Mouse (Mus musculus) heart, postnatal 0 days (tissue): ENCODE measurements at regions not wholly inside any gene's neighbourhood (a gene's known extent, or its start where the extent isn't known, plus 50 kb on each side); places are given as distances from the start of the nearest gene placed in this dataset.

Experiments used
- CTCF ChIP-seq: IDR thresholded peaks from 2 replicates; pipeline ENCODE4 v1.5.1; 2016; ENCODE audit warnings: antibody characterized with exemption, control low read depth, low read depth
- EP300 ChIP-seq: IDR thresholded peaks from 2 replicates; pipeline ENCODE4 v1.6.1; 2016; ENCODE audit warnings: antibody characterized with exemption, low read depth

DNA sequence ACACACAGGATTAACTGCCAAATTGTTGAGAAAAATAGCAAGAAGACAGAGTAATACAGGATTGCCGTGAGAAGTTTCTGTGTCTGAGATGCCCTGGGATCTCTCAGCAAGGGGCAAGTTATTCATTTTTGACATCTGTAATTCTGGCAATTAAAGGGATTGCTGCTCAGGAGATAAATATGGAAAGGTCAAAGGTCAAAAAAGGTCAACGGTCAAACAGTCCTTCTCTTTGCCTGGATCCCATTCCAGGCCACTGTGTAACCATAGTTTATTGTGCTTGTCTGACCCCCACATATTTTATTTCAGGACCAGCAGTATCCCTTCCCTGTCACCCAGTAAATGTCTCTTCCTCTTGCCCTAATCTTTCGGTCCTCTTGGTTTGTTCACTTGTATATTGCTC, 104.8 kb upstream of the Atxn1 start:
- TF ChIP-seq CTCF, result no peak
- TF ChIP-seq EP300, result no peak
